Mouse (Mus musculus) forebrain, embryonic 11.5 days (tissue): Measurements from ENCODE around the gene Papolg. TPM values are rescaled to one million over a fixed set of nuclear protein-coding genes. Genes with fewer than 3 reads are reported as not detected.

Experiments
- ATAC-seq: fragments of 200-750 bp; cut with Nextera tagmentation; replicated peaks from 2 replicates; pipeline ENCODE4 v1.8.0; 2017; ENCODE audit warnings: moderate TSS enrichment; ENCODE audit not compliant: low FRiP score
- DNase-seq: peaks from one replicate; pipeline ENCODE4 v3.0.0-alpha.2; 2017; ENCODE audit warnings: low spot score
- H3K27ac ChIP-seq: fragments of 300-500 bp; sonication (generic); 2 replicates; pipeline ENCODE4 v1.5.1; 2014; ENCODE audit warnings: low read depth, low read length
- H3K27me3 ChIP-seq: fragments of 300-500 bp; sonication (generic); 2 replicates; pipeline ENCODE4 v1.6.1; 2014; ENCODE audit warnings: mild to moderate bottlenecking, low read length, mixed read lengths; ENCODE audit not compliant: control insufficient read depth, insufficient read depth
- H3K36me3 ChIP-seq: fragments of 300-500 bp; sonication (generic); 2 replicates; pipeline ENCODE4 v1.6.1; 2014; ENCODE audit warnings: mild to moderate bottlenecking, low read length, moderate library complexity, mixed read lengths; ENCODE audit not compliant: control insufficient read depth, insufficient read depth
- H3K4me1 ChIP-seq: fragments of 300-500 bp; sonication (generic); replicated peaks from 2 replicates; pipeline ENCODE4 v1.6.1; 2014; ENCODE audit warnings: low read length, mixed read lengths; ENCODE audit not compliant: control insufficient read depth, insufficient read depth
- H3K4me2 ChIP-seq: fragments of 300-500 bp; sonication (generic); 2 replicates; pipeline ENCODE4 v1.6.1; 2014; ENCODE audit warnings: low read depth, mild to moderate bottlenecking, low read length, moderate library complexity, mixed read lengths; ENCODE audit not compliant: severe bottlenecking
- H3K4me3 ChIP-seq: fragments of 300-500 bp; sonication (generic); 2 replicates; pipeline ENCODE4 v1.5.1; 2014; ENCODE audit warnings: low read depth, low read length
- H3K9ac ChIP-seq: fragments of 300-500 bp; sonication (generic); 2 replicates; pipeline ENCODE4 v1.6.1; 2014; ENCODE audit warnings: low read length
- H3K9me3 ChIP-seq: fragments of 300-500 bp; sonication (generic); 2 replicates; pipeline ENCODE4 v1.6.1; 2016; ENCODE audit warnings: low read length, mixed read lengths; ENCODE audit not compliant: control insufficient read depth
- WGBS: fragments of 180-500 bp; shearing (Covaris S2); extraction: QIAGEN DNeasy Blood & Tissue Kit; methylation state at CpG from one replicate; pipeline ENCODE4 v1.1.7; 2014; 5-methylcytosine and 5-hydroxymethylcytosine counted together
- polyA plus RNA-seq: library from polyadenylated mRNA; unstranded; fragments of >200 nt; fragmentation: Nextera tagmentation; extraction: Ambion mirVana; gene quantifications from 2 replicates; pipeline ENCODE4 v1.2.1, GENCODE M21; 2014

Gene Papolg
- polyA plus RNA-seq, 1 experiment from 2014 or later: 25.6 TPM

DNA sequence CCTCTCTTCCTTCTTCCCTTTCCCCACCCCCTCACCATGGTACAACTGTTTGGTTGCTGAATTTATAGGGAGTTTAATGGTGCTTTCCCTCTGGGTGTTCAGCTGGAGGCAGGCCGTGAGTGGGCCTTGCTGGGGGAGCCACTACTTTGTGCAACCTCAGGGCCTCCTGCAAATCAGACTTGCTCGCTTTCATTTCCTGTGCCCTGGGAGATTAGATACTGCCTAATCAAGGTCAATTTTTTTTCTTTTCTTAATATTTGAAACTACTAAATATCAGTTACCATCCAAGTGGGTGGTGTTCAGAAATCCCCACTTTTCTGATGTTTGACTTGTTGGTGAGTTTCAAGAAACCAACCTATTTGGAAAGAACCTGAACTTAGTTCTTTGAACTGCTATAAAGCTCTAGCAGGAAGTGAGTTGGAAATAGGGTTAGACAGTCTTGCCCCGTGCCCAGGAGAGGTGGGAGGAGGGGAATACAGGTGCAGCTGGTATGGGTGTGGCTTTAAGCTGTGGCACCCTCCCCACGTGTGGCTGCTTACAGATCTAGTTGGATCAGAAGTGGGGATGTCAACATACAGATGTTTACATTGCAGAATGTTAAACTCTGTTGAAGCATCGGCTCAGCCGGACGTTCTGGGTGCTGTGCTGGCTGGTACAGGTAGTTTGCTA is 38.9 kb downstream of the Papolg start:
- DNase-seq (no peak), ATAC-seq (no peak)
- Histone ChIP-seq H3K9me3 (no peaks in the 10 kb centered on the region), H3K36me3 (peaks cover 10% of the 10 kb centered on the region; the same call in 1 of the 2 replicates), H3K4me1 (no peaks in the 10 kb centered on the region), H3K4me2 (no peak overlapping the region), H3K9ac (no peak overlapping the region), H3K4me3 (no peak overlapping the region), H3K27ac (no peak overlapping the region), H3K27me3 (no peaks in the 10 kb centered on the region)
- 88% methylated on average over 7 of the region's 7 CpGs for WGBS

DNA sequence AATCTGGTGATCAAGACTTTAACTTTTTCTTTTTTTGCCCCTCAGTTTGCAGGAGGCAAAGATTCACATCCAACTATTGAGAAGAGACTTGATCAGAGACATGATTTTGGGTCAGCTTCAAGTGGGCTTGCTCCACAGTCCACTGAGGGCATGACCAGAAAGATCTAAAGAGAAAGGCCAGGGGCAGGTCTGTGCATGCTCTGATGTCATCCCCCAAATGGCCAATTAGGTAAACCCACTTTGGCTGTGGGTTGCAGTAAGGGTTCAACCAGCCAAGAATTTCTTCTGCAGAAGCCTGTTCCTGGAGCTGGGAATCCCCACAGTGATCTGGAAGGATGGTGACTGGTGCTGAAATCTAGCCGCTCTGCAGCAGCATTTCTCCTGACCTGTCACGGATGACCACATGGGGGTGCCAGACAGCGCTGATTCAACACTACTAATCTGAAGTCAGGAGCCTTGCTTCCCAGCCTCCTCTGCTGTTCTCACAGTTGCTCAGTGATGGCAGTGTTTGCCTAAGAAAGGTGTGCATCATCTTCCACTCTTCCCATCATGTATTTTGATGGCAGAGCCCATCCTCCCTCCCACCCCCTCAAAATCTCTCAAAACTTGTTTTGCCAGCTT is 39.8 kb downstream of the Papolg start:
- Histone ChIP-seq H3K4me2 (no peak overlapping the region), H3K4me1 (no peaks in the 10 kb centered on the region), H3K27me3 (no peaks in the 10 kb centered on the region), H3K27ac (no peak overlapping the region), H3K36me3 (peaks cover 10% of the 10 kb centered on the region; the same call in 1 of the 2 replicates), H3K9ac (no peak overlapping the region), H3K4me3 (no peak overlapping the region), H3K9me3 (no peaks in the 10 kb centered on the region)
- 8% methylated on average over 3 of the region's 3 CpGs for WGBS
- peak; percentile 75 for DNase-seq
- peak; percentile 60 for ATAC-seq

DNA sequence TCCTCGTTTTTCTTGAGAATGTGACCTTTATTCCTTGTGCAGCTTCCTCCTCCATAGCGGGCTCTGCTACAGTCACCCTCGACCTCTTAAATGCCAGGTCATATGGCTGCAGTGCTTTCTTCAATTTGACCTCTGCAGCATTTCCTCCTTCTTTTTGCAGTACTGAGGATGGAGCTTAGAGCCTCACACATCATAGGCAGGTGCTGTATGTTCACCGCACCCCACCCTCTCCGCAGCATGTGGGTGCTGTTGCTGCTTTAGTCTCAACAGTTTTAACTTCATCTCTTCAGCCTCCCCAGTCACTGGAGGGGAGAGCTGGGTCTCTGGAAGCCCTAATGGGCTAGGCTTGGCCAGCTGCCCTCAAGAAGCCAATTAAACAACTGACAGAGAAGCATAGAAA is 41.7 kb downstream of the Papolg start:
- no peak overlapping the region for H3K27ac ChIP-seq
- H3K4me1 ChIP-seq: no peaks in the 10 kb centered on the region
- no peak overlapping the region for H3K9ac ChIP-seq
- ATAC-seq: no peak
- H3K4me2 ChIP-seq: no peak overlapping the region
- WGBS: 83% methylated on average over 5 of the region's 5 CpGs
- no peak overlapping the region for H3K4me3 ChIP-seq
- peaks cover 3% of the 10 kb centered on the region; the same call in 1 of the 2 replicates for H3K36me3 ChIP-seq
- no peaks in the 10 kb centered on the region for H3K27me3 ChIP-seq
- H3K9me3 ChIP-seq: no peaks in the 10 kb centered on the region
- DNase-seq: no peak

DNA sequence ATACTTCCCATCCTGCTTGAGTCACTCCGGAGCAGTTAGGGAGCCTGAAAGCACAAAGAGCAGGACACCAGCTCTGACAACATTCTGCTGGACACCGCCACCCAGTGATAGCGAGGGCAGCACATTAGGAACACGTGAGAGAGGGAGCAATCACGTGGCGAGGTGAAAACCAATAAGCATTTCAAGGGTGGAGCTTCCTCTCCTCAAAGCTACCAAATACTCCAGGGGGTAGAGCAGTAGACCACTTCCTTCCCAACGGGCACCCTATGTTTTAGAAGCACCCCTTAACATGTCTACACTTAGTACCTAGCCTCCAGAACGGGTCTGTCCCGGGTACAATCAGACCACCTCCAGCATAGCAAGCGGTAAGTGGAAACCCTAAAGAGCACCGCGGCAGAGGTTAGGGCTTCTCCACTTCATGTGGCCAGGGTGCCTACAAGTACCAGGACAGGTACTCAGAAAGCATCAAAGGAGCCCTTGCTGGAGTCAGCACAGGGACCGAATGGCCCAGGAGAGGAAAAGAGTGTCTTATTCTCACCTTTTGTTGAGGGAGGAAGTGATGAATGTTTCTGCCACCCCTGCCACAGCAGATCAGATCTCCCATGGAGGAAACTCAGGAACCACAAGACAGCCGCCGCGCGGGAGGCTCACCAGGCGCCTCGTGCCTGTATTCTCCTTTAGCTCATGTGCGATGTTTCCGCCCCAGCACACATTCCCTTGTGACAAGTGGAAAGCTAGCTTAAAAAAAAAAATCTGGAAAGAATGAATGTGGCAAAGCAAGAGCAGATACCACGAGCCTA is 48.8 kb downstream of the Papolg start:
- DNase-seq: no peak
- WGBS: 79% methylated on average over 22 of the region's 22 CpGs
- no peaks in the 10 kb centered on the region for H3K27me3 ChIP-seq
- no peaks in the 10 kb centered on the region for H3K4me1 ChIP-seq
- H3K4me3 ChIP-seq: no peak overlapping the region
- H3K4me2 ChIP-seq: no peak overlapping the region
- no peak for ATAC-seq
- H3K27ac ChIP-seq: no peak overlapping the region
- no peaks in the 10 kb centered on the region for H3K9me3 ChIP-seq
- H3K36me3 ChIP-seq: no peaks in the 10 kb centered on the region
- H3K9ac ChIP-seq: no peak overlapping the region

DNA sequence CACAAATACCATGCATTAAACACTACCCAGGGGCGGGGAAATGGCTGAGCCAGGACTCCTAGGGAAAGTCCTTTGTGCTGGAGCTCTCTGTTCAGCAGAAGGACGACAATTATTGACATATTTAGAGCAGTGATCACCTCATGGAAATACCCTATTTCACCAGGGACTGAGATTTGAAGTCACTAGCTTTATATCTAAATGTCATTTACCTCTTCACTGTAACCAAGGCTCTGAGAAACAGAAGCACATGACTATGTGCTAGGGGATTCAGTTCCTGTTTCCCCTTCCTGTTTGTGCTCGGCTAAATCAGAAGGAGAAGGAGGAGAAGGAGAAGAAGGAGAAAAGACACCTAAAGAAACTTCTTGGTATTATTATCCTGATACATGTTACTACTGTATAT is 71.8 kb downstream of the Papolg start:
- H3K4me2 ChIP-seq: no peak overlapping the region
- no peak for DNase-seq
- H3K36me3 ChIP-seq: no peaks in the 10 kb centered on the region
- no peak overlapping the region for H3K4me3 ChIP-seq
- no peak overlapping the region for H3K27ac ChIP-seq
- H3K9ac ChIP-seq: no peak overlapping the region
- H3K4me1 ChIP-seq: no peaks in the 10 kb centered on the region
- WGBS: 77% methylated on average over 3 of the region's 3 CpGs
- no peaks in the 10 kb centered on the region for H3K27me3 ChIP-seq
- no peak for ATAC-seq
- no peaks in the 10 kb centered on the region for H3K9me3 ChIP-seq

DNA sequence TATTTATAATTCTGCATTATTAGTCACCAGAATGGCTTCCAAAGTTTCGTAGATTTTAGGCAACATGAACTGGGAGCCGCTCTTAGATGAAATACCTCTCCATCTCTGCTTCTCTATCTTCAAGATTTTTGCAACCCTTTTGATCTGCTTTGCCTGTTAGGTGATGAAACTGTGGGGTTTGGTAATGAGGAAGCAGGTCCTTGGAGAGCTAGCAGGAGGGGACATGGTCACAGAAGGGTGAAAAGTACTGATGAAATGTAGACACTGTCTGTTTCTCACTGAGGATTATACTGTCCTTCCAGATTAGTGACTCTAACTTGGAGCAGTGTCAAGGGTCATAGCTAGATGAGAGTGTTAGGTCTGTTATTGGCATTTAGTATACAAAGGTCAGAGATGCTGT is 73.4 kb downstream of the Papolg start:
- ATAC-seq: no peak
- H3K4me2 ChIP-seq: no peak overlapping the region
- no peaks in the 10 kb centered on the region for H3K36me3 ChIP-seq
- H3K4me1 ChIP-seq: no peaks in the 10 kb centered on the region
- no peaks in the 10 kb centered on the region for H3K9me3 ChIP-seq
- DNase-seq: no peak
- no peak overlapping the region for H3K4me3 ChIP-seq
- WGBS: 86% methylated on average over 2 of the region's 2 CpGs
- no peak overlapping the region for H3K27ac ChIP-seq
- H3K9ac ChIP-seq: no peak overlapping the region
- H3K27me3 ChIP-seq: no peaks in the 10 kb centered on the region

DNA sequence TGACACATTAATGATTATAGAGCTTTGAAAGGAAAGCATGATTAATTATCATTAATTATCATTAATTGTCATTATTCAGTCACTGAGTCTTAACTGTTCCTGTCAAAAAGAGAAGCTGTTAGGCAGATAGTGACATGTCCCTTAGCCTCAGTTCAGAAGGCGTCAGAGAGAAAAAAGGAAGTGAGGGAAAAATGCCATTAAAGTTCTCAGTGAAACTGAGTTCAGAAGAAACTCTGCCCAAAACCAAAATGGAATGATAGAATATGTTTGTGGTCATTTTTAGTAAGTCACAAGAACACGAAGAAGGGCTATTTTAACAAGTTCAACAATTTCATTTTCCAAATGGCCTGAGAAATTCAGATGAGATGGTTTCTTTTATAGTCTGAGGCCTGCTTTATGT is 74.1 kb downstream of the Papolg start:
- Histone ChIP-seq H3K27me3 (no peaks in the 10 kb centered on the region), H3K4me3 (no peak overlapping the region), H3K36me3 (no peaks in the 10 kb centered on the region), H3K9me3 (no peaks in the 10 kb centered on the region), H3K27ac (no peak overlapping the region), H3K4me1 (no peaks in the 10 kb centered on the region), H3K4me2 (no peak overlapping the region), H3K9ac (no peak overlapping the region)
- ATAC-seq (no peak), DNase-seq (no peak)
- 82% methylated on average over 2 of the region's 2 CpGs for WGBS

DNA sequence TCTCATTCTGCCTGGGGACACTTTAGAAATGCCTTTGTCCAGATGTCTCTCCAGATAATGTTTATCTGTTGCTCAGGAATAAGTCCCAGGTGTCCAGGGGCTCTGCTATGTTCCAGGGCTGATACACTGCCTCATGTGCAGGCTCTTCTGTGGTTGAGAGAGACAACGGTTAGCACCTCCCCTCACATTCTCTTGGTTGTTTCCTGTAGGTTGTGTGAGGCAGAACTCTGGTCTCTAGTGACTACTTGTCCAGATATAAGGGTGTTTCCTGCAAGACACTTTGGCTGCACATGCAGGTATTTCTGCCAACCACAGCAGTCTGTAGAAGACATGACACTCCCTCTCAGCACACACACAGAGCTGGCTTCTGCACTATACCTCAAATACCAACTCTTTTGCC is 76.3 kb downstream of the Papolg start:
- H3K4me1 ChIP-seq: no peaks in the 10 kb centered on the region
- H3K27me3 ChIP-seq: no peaks in the 10 kb centered on the region
- H3K9me3 ChIP-seq: no peaks in the 10 kb centered on the region
- ATAC-seq: no peak
- no peak for DNase-seq
- H3K4me3 ChIP-seq: no peak overlapping the region
- no peaks in the 10 kb centered on the region for H3K36me3 ChIP-seq
- WGBS: 91% methylated on average over 1 of the region's 1 CpGs
- H3K27ac ChIP-seq: no peak overlapping the region
- H3K9ac ChIP-seq: no peak overlapping the region
- H3K4me2 ChIP-seq: no peak overlapping the region
